Mouse (Mus musculus): ENCODE data around the gene Zbed6. TPM values are rescaled to one million over a fixed set of nuclear protein-coding genes. Genes with fewer than 3 reads are reported as not detected.
"Not testable (repeated sequence)": the region's sequence is repeated elsewhere in the genome, so short reads cannot be mapped to it uniquely, and the experiment has no call there.

The Zbed6 gene
- polyA plus RNA-seq, 1 experiment from 2014 or later, result not detected

- peaks cover 13% of the 10 kb centered on the region for H3K4me1 ChIP-seq
- H3K4me3 ChIP-seq, result no peak overlapping the region
- no peak for DNase-seq (ENCODE audit: low spot score)
- H3K9me3 ChIP-seq, result no peaks in the 10 kb centered on the region
- H3K36me3 ChIP-seq (replicated peaks), result no peaks in the 10 kb centered on the region
- H3K27me3 ChIP-seq (replicated peaks; ENCODE audit: low read depth, poor library complexity, severe bottlenecking), result no peaks in the 10 kb centered on the region
- WGBS, result 83% methylated on average over 10 of the region's 10 CpGs
- H3K27ac ChIP-seq (replicated peaks), result no peak overlapping the region
Measured at GRCm38 (mm10) chr1:133685749-133686519, 25.2 kb upstream of the Zbed6 start.

- H3K4me1 ChIP-seq, result no peaks in the 10 kb centered on the region
- no peak overlapping the region for H3K4me3 ChIP-seq
- no peak for DNase-seq (ENCODE audit: low spot score)
- H3K27me3 ChIP-seq (replicated peaks; ENCODE audit: low read depth, poor library complexity, severe bottlenecking), result no peaks in the 10 kb centered on the region
- H3K27ac ChIP-seq (replicated peaks), result no peak overlapping the region
- WGBS, result 79% methylated on average over 3 of the region's 3 CpGs
- no peaks in the 10 kb centered on the region for H3K9me3 ChIP-seq
- H3K36me3 ChIP-seq (replicated peaks), result no peaks in the 10 kb centered on the region
Measured at GRCm38 (mm10) chr1:133671801-133672200, 11.1 kb upstream of the Zbed6 start.

DNA sequence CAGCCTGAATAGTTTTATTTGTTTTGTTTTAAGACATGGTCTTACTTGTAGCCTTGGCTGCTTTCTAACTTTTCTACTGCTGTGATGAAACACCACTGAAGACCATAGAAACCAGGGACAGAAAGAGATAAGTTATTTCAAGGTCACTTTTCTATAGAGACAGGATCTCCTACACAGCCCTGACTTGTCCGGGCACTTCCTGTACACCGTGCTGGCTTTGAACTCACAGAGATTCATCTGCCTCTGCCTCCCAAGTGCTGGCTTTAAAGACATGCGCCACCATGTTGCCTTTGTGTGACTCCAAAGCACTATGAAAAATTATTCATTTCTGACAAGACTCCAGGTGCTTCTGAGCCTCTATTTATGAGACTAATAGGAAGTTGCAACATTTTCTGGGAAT, 10.6 kb upstream of the Zbed6 start:
- H3K36me3 ChIP-seq (replicated peaks), result no peaks in the 10 kb centered on the region
- DNase-seq (ENCODE audit: low spot score), result no peak
- no peak overlapping the region for H3K4me3 ChIP-seq
- WGBS, result 96% methylated on average over 3 of the region's 3 CpGs
- no peaks in the 10 kb centered on the region for H3K9me3 ChIP-seq
- H3K27ac ChIP-seq (replicated peaks), result no peak overlapping the region
- H3K4me1 ChIP-seq, result no peaks in the 10 kb centered on the region
- H3K27me3 ChIP-seq (replicated peaks; ENCODE audit: low read depth, poor library complexity, severe bottlenecking), result no peaks in the 10 kb centered on the region

- DNase-seq (ENCODE audit: low spot score), result no peak
- Histone ChIP-seq H3K36me3 (replicated peaks) (no peaks in the 10 kb centered on the region), H3K27me3 (replicated peaks; ENCODE audit: low read depth, poor library complexity, severe bottlenecking) (no peaks in the 10 kb centered on the region), H3K9me3 (no peaks in the 10 kb centered on the region), H3K4me3 (no peak overlapping the region), H3K4me1 (no peaks in the 10 kb centered on the region), H3K27ac (replicated peaks) (no peak overlapping the region)
- WGBS, result 85% methylated on average over 6 of the region's 6 CpGs
Measured at GRCm38 (mm10) chr1:133670776-133671175, 10.1 kb upstream of the Zbed6 start.

DNA sequence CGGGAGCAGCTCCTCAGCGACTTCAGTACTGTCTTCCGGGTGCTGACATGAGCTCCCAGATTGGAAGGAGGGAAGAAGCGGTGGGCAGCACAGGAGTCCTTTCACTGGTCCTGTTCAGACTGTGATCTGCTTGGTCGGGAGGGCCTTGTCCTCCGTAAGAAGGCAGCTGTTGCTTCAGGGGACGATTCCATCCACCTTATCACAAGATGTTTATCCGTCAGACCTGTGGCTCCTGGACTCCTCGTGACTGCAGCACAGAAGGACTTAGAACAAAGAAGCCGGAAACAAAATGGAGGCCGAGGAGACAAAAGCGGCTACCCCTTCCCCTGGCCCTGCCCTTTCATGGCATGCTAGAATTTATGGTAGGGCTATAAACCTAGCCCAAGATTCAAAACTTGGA, 9.5 kb upstream of the Zbed6 start:
- DNase-seq (ENCODE audit: low spot score), result no peak
- WGBS, result 85% methylated on average over 12 of the region's 12 CpGs
- Histone ChIP-seq H3K27ac (replicated peaks) (no peak overlapping the region), H3K4me3 (no peak overlapping the region), H3K36me3 (replicated peaks) (no peaks in the 10 kb centered on the region), H3K9me3 (no peaks in the 10 kb centered on the region), H3K4me1 (no peaks in the 10 kb centered on the region), H3K27me3 (replicated peaks; ENCODE audit: low read depth, poor library complexity, severe bottlenecking) (no peaks in the 10 kb centered on the region)

- no peak for DNase-seq (ENCODE audit: low spot score)
- WGBS, result 87% methylated on average over 3 of the region's 3 CpGs
- no peak overlapping the region for H3K27ac ChIP-seq (replicated peaks)
Measured at GRCm38 (mm10) chr1:133668618-133669017, 7.9 kb upstream of the Zbed6 start.

GRCm38 (mm10) chr1:133667721-133668120, 7.0 kb upstream of the Zbed6 start:
- Histone ChIP-seq H3K9me3 (no peaks in the 10 kb centered on the region), H3K27me3 (replicated peaks; ENCODE audit: low read depth, poor library complexity, severe bottlenecking) (no peaks in the 10 kb centered on the region), H3K4me3 (no peak overlapping the region), H3K36me3 (replicated peaks) (no peaks in the 10 kb centered on the region), H3K27ac (replicated peaks) (no peak overlapping the region), H3K4me1 (no peaks in the 10 kb centered on the region; the same call in 1 of the 2 replicates)
- no peak for DNase-seq (ENCODE audit: low spot score)
- WGBS, result 34% methylated on average over 7 of the region's 7 CpGs

More at GRCm38 (mm10) chr1:133668618-133669017, 7.9 kb upstream of the Zbed6 start:
- Histone ChIP-seq H3K4me1 (no peaks in the 10 kb centered on the region; the same call in 1 of the 2 replicates), H3K9me3 (no peaks in the 10 kb centered on the region), H3K27me3 (replicated peaks; ENCODE audit: low read depth, poor library complexity, severe bottlenecking) (no peaks in the 10 kb centered on the region), H3K4me3 (no peak overlapping the region), H3K36me3 (replicated peaks) (no peaks in the 10 kb centered on the region)

GRCm38 (mm10) chr1:133665713-133666112, 5.0 kb upstream of the Zbed6 start:
- not testable (repeated sequence) for DNase-seq (ENCODE audit: low spot score); H3K9me3 ChIP-seq
- 84% methylated on average over 7 of the region's 8 CpGs for WGBS

DNA sequence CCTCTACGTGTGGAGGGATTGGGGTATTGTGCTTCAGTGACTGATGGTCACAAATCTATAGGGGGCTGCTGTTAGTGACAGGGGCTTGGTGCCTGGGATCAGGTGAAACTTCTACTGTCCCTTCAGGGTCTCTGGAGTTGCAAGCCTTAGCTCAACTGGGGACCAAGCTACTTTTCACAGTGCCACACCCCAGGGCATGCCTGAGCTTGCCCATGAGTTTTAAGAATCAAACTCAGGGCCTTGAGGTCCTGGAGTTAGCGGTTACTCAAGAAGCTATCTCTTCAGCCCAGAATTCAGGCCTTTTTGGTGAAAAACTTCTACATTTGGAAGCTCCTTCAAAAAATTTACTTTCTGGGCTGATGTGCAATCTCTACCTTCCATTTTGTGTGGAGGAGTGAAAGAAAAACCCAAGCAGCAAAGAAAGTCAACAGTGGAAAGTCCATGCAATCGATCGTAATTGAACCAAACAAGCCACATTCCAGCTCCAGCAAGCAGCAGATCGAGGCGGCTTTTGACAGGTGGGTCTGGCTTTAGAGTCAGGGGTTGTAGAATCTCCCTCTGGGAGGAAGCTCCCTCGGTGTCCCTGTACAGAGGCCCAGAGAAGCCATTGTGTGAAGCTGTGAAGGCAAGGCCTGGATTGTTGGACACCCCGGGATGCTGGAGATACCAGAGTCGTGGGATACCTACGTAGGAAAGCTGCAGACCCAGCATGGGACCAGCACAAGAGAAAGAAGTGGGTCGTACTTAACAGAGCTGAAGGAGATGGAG, 3.7 kb upstream of the Zbed6 start:
- Histone ChIP-seq H3K9me3 (no peaks in the 10 kb centered on the region), H3K27me3 (replicated peaks; ENCODE audit: low read depth, poor library complexity, severe bottlenecking) (no peaks in the 10 kb centered on the region), H3K27ac (replicated peaks) (no peak overlapping the region), H3K36me3 (replicated peaks) (peaks cover 3% of the 10 kb centered on the region), H3K4me1 (peaks cover 10% of the 10 kb centered on the region), H3K4me3 (no peak overlapping the region)
- DNase-seq (ENCODE audit: low spot score), result no peak
- WGBS, result 64% methylated on average over 11 of the region's 11 CpGs

More at GRCm38 (mm10) chr1:133665713-133666112, 5.0 kb upstream of the Zbed6 start:
- not testable (repeated sequence) for H3K4me1 ChIP-seq; H3K36me3 ChIP-seq (replicated peaks); H3K27me3 ChIP-seq (replicated peaks; ENCODE audit: low read depth, poor library complexity, severe bottlenecking); H3K27ac ChIP-seq (replicated peaks); H3K4me3 ChIP-seq

GRCm38 (mm10) chr1:133663427-133663826, 2.7 kb upstream of the Zbed6 start:
- DNase-seq (ENCODE audit: low spot score), result no peak
- Histone ChIP-seq H3K27ac (replicated peaks) (no peak overlapping the region), H3K4me3 (no peak overlapping the region), H3K36me3 (replicated peaks) (peaks cover 13% of the 10 kb centered on the region), H3K4me1 (peaks cover 20% of the 10 kb centered on the region), H3K9me3 (no peaks in the 10 kb centered on the region), H3K27me3 (replicated peaks; ENCODE audit: low read depth, poor library complexity, severe bottlenecking) (no peaks in the 10 kb centered on the region)
- 85% methylated on average over 4 of the region's 4 CpGs for WGBS

- H3K27ac ChIP-seq (replicated peaks), result no peak overlapping the region
- H3K36me3 ChIP-seq (replicated peaks), result peaks cover 18% of the 10 kb centered on the region
- no peaks in the 10 kb centered on the region for H3K27me3 ChIP-seq (replicated peaks; ENCODE audit: low read depth, poor library complexity, severe bottlenecking)
- DNase-seq (ENCODE audit: low spot score), result no peak
- 94% methylated on average over 7 of the region's 7 CpGs for WGBS
- H3K4me1 ChIP-seq, result peaks cover 23% of the 10 kb centered on the region
- H3K9me3 ChIP-seq, result no peaks in the 10 kb centered on the region
- H3K4me3 ChIP-seq, result no peak overlapping the region
Measured at GRCm38 (mm10) chr1:133662941-133663340, 2.3 kb upstream of the Zbed6 start.

GRCm38 (mm10) chr1:133661203-133661933, 683 bp upstream of the Zbed6 start, which contains the start of gene Gm38394:
Gene Gm38394, minus strand, starts transcription at chr1:133661318.
- no peaks in the 10 kb centered on the region for H3K27me3 ChIP-seq (replicated peaks; ENCODE audit: low read depth, poor library complexity, severe bottlenecking)
- H3K4me3 ChIP-seq, result peak within 1 kb of the TSS; percentile 89
- 3% methylated on average over 26 of the region's 26 CpGs for WGBS

More at GRCm38 (mm10) chr1:133661203-133661933, 683 bp upstream of the Zbed6 start, which contains the start of gene Gm38394:
- DNase-seq (ENCODE audit: low spot score), result peak; percentile 93
- Histone ChIP-seq H3K9me3 (no peaks in the 10 kb centered on the region), H3K4me1 (peaks cover 31% of the 10 kb centered on the region), H3K36me3 (replicated peaks) (peaks cover 33% of the 10 kb centered on the region), H3K27ac (replicated peaks) (peak within 1 kb of the TSS; percentile 98)
